ENCODE assay signal across 7 mouse cellular contexts in the genomic region with DNA sequence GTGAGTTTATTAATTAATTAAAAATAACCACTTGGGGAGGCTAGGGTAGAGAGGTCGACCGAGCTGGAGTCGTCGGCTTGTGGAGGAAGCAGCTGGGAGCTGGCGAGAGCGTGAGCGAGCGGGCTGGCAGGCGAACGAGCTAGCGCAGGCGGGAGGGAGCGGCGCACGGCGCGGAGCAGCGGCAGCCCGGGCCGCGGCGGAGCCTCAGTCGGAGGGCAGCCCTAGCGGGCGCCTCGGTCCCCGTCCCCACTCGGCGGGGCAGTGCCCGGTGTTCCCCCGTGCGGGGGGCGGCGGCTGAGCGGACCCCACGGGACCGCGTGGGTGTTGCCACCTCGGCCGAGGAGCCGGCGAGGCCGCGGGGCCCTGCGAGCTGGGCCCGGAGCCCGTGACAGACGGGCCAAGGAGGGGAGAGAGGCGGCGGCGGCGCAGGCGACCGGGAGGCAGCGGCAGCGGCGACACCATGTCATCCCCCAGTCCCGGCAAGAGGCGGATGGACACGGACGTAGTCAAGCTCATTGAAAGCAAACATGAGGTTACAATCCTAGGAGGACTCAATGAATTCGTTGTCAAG.
DNase-seq lines count a peak whose midpoint lies in the region; ATAC-seq lines count a peak whose summit lies in the region.
"Not testable (repeated sequence)": the region's sequence is repeated elsewhere in the genome, so short reads cannot be mapped to it uniquely, and the experiment has no call there.

No protein-coding gene starts in this region.

- peak overlapping the region; percentile 37 for H3K4me3 ChIP-seq in forebrain, embryonic 11.5 days (ENCODE audit: low read depth, low read length)
- peak overlapping the region; percentile 55 for H3K4me3 ChIP-seq in heart, embryonic 15.5 days
- H3K4me3 ChIP-seq in kidney, embryonic 14.5 days (ENCODE audit: low read length) = peak overlapping the region; percentile 39

- not testable (repeated sequence) for H3K27ac ChIP-seq in forebrain, embryonic 11.5 days (ENCODE audit: low read depth, low read length); heart, embryonic 15.5 days; kidney, embryonic 14.5 days (ENCODE audit: low read depth, low read length)

- H3K4me1 ChIP-seq in forebrain, embryonic 11.5 days (replicated peaks; ENCODE audit: control insufficient read depth, insufficient read depth, low read length); heart, embryonic 15.5 days (replicated peaks); kidney, embryonic 14.5 days (ENCODE audit: control insufficient read depth, insufficient read depth, low read length): not testable (repeated sequence)

- intact Hi-C loops in left cerebral cortex, postnatal 4 days (cut with DNase I) = not testable (repeated sequence)

- peak; percentile 64 to 69 for DNase-seq in cerebellum, adult 18-20 months
- DNase-seq in forebrain, embryonic 11.5 days (ENCODE audit: low spot score) = peak; percentile 72
- peak; percentile 49 for DNase-seq in left cerebral cortex, postnatal 4 days
- DNase-seq in right cerebral cortex, postnatal 10 days (ENCODE audit: low spot score in 2 of 2) = peak; percentile 50 to 55

- H3K9ac ChIP-seq in forebrain, embryonic 11.5 days (ENCODE audit: low read length) = peak overlapping the region; percentile 62
- peak overlapping the region; percentile 60 for H3K9ac ChIP-seq in heart, embryonic 15.5 days
- H3K9ac ChIP-seq in kidney, embryonic 14.5 days (ENCODE audit: low read depth, low read length) = peak overlapping the region; percentile 51; the same call in 1 of the 2 replicates

- 1% methylated on average over 40 of the region's 62 CpGs for WGBS in forebrain, embryonic 11.5 days
- under 1% methylated on average over 50 of the region's 62 CpGs for WGBS in heart, embryonic 15.5 days
- under 1% methylated on average over 46 of the region's 62 CpGs for WGBS in kidney, embryonic 14.5 days

- H3K9me3 ChIP-seq in forebrain, embryonic 11.5 days (ENCODE audit: control insufficient read depth, low read length); heart, embryonic 15.5 days (replicated peaks); kidney, embryonic 14.5 days (ENCODE audit: control insufficient read depth, low read length): not testable (repeated sequence)

- peak; percentile 91 for ATAC-seq in forebrain, embryonic 11.5 days (replicated peaks; ENCODE audit: low FRiP score)
- peak; percentile 83 for ATAC-seq in heart, embryonic 15.5 days (replicated peaks; ENCODE audit: insufficient number of reproducible peaks, insufficient read depth, low FRiP score, low read depth)
- peak; percentile 95 for ATAC-seq in kidney, embryonic 14.5 days (ENCODE audit: low FRiP score, low TSS enrichment)
- peak; percentile 88 for ATAC-seq in megakaryocyte, adult 5-6 weeks (ENCODE audit: poor library complexity, severe bottlenecking)

- peak overlapping the region; percentile 58 for H3K4me2 ChIP-seq in forebrain, embryonic 11.5 days (ENCODE audit: low read depth, low read length, severe bottlenecking)
- H3K4me2 ChIP-seq in heart, embryonic 15.5 days = peak overlapping the region; percentile 73
- H3K4me2 ChIP-seq in kidney, embryonic 14.5 days (replicated peaks; ENCODE audit: low read depth, low read length) = peak overlapping the region; percentile 58

- not testable (repeated sequence) for H3K36me3 ChIP-seq in forebrain, embryonic 11.5 days (ENCODE audit: control insufficient read depth, insufficient read depth, low read length); heart, embryonic 15.5 days; kidney, embryonic 14.5 days (ENCODE audit: control insufficient read depth, insufficient read depth, low read length)

- H3K27me3 ChIP-seq in forebrain, embryonic 11.5 days (ENCODE audit: control insufficient read depth, insufficient read depth, low read length); heart, embryonic 15.5 days; kidney, embryonic 14.5 days (ENCODE audit: control insufficient read depth, insufficient read depth, low read length): not testable (repeated sequence)
